ENCODE assay signal across 8 mouse cellular contexts in the genomic region with DNA sequence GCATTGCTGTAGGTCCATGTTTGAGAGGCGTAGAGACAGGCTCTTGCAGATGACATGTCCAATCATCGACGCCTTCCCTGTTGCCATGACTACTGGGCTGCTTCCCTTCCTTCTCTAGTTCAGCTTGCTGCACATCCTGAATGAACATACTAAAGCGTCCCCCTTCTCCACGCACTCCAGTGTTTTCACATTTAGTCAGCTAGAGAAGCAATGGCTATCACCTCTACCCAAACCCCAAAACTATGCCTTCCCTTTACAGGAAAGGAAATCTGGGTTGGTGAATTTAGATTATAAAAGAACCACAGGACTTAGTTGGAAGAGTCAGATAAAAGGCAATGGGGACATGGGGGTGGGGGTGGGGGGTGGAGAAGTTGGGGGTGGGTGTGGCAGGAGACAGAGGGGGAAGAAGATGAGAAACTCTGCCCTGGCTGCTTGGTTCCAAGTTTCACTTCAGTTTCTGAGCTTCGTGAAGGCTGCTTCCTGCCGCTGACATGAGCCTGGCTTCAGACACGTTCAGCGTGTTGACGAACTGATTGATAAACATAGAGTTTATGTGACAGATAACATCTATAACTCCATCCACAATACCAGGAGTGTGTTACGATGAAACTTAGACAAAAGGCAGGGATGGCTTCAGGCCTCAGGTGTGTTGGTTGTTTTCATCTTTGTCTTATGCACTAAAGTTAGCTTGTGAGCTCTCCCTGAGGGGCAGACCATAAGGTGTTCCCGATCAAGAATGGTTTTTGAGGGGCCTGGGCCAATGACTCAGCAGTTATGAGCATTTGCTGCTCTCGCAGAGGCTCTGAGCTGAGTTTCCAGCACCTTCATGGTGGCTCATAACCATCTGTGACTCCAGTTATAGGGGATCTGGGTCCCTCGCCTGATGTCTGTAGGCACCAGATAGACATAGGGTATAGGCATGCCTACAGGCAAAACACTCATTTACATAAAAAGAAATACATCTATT. TPM values are rescaled to one million over a fixed set of nuclear protein-coding genes. Genes with fewer than 3 reads are reported as not detected.
DNase-seq lines count a peak whose midpoint lies in the region; ATAC-seq and TF ChIP-seq lines count a peak whose summit lies in the region.

No protein-coding gene starts in this region.

- H3K4me1 ChIP-seq in bone marrow, adult 2 months (ENCODE audit: control insufficient read depth, insufficient read depth, low read length) = peaks cover 23% of the 10 kb centered on the region
- H3K4me1 ChIP-seq in liver, embryonic 14.5 days (replicated peaks; ENCODE audit: control insufficient read depth in 2 of 2, insufficient read depth in 2 of 2, low read length in 1 of 2) = peaks cover 79 to 82% of the 10 kb centered on the region in 2 experiments
- H3K4me1 ChIP-seq in neural tube, embryonic 13.5 days (replicated peaks) = peaks cover 21% of the 10 kb centered on the region

- peak overlapping the region; percentile 50 for H3K27ac ChIP-seq in bone marrow, adult 2 months (ENCODE audit: control insufficient read depth, insufficient read depth, low read depth, low read length, poor library complexity)
- H3K27ac ChIP-seq in liver, embryonic 14.5 days = peak overlapping the region; percentile 74
- H3K27ac ChIP-seq in neural tube, embryonic 13.5 days (replicated peaks) = 0 out of 2 replicates have a peak overlapping the region, but pooled peaks have one; percentile 18

- no peak; the same call in 1 of the 2 replicates for TF ChIP-seq EP300 in liver, embryonic 14.5 days (IDR thresholded peaks at IDR 0.05; ENCODE audit: low read depth)

- 7% methylated on average over 14 of the region's 14 CpGs for WGBS in bone marrow, adult 2 months
- 6% methylated on average over 14 of the region's 14 CpGs for WGBS in liver, embryonic 14.5 days (ENCODE audit: insufficient replicate concordance)
- 71% methylated on average over 14 of the region's 14 CpGs for WGBS in neural tube, embryonic 13.5 days

- peak; percentile 41 for DNase-seq in adrenal gland, postnatal 10 days
- DNase-seq in adrenal gland, adult 18-20 months (ENCODE audit: low spot score in 2 of 2) = no peak
- DNase-seq in frontal cortex, postnatal 10 days (ENCODE audit: low spot score in 2 of 2) = peak; percentile 63 to 78
- DNase-seq in kidney, postnatal 4 days = peak; percentile 49
- DNase-seq in liver, embryonic 14.5 days (ENCODE audit: low read depth in 3 of 3, low spot score in 3 of 3) = peak in 2 of 3 experiments; percentile 57 to 66
- no peak for DNase-seq in cerebellum, postnatal 36 days

- peak overlapping the region; percentile 54 for H3K4me2 ChIP-seq in liver, embryonic 14.5 days (ENCODE audit: low read depth)
- no peak overlapping the region for H3K4me2 ChIP-seq in neural tube, embryonic 13.5 days

- no peaks in the 10 kb centered on the region for H3K27me3 ChIP-seq in liver, embryonic 14.5 days (ENCODE audit: control insufficient read depth, insufficient read depth, low read length)
- no peaks in the 10 kb centered on the region for H3K27me3 ChIP-seq in neural tube, embryonic 13.5 days

- TF ChIP-seq POLR2A in bone marrow, adult 2 months (IDR thresholded peaks at IDR 0.05; ENCODE audit: borderline replicate concordance, control insufficient read depth, low read depth, low read length) = no peak

- no peak overlapping the region; the same call in 1 of the 2 replicates for H3K9ac ChIP-seq in liver, embryonic 14.5 days (replicated peaks)
- H3K9ac ChIP-seq in neural tube, embryonic 13.5 days = no peak overlapping the region

- no peak overlapping the region for H3K4me3 ChIP-seq in bone marrow, adult 2 months (replicated peaks; ENCODE audit: control insufficient read depth, low read depth, low read length)
- no peak overlapping the region; a peak in 1 of 4 replicates for H3K4me3 ChIP-seq in liver, embryonic 14.5 days (ENCODE audit: insufficient read depth in 1 of 2, low read depth in 2 of 2, low read length in 2 of 2)
- H3K4me3 ChIP-seq in neural tube, embryonic 13.5 days = no peak overlapping the region

- no peaks in the 10 kb centered on the region for H3K9me3 ChIP-seq in liver, embryonic 14.5 days (ENCODE audit: control insufficient read depth, low read length)
- H3K9me3 ChIP-seq in neural tube, embryonic 13.5 days = no peaks in the 10 kb centered on the region

- peak; percentile 38; the same call in 1 of the 2 replicates for ATAC-seq in liver, embryonic 14.5 days (ENCODE audit: insufficient read depth)
- ATAC-seq in neural tube, embryonic 13.5 days (ENCODE audit: low read depth) = peak; percentile 88

- H3K36me3 ChIP-seq in liver, embryonic 14.5 days (replicated peaks; ENCODE audit: control insufficient read depth, insufficient read depth, low read depth) = peaks cover 2% of the 10 kb centered on the region; the same call in 1 of the 2 replicates
- H3K36me3 ChIP-seq in neural tube, embryonic 13.5 days = no peaks in the 10 kb centered on the region

- TF ChIP-seq CTCF in bone marrow, adult 2 months (IDR thresholded peaks at IDR 0.05; ENCODE audit: control insufficient read depth, insufficient read depth, low read length) = no peak
- no peak for TF ChIP-seq CTCF in liver, embryonic 14.5 days (IDR thresholded peaks at IDR 0.05; ENCODE audit: low read depth)

RNA-seq across cellular contexts. Expression of a gene that starts 28.1 kb away (rescaled TPM):
- 1 to 10 TPM; 5.9 to 7.1 TPM for total RNA-seq in adrenal gland, postnatal 10 days (2021)
- total RNA-seq in adrenal gland, adult 18-20 months (2021) = 1 to 10 TPM; 2.9 to 4.5 TPM
- 29.3 and 64.2 TPM in 2 replicates for polyA plus RNA-seq in bone marrow, adult 2 months (2011; ENCODE audit: insufficient read depth, insufficient read length, low replicate concordance, missing spikeins)
- polyA plus RNA-seq in liver, embryonic 14.5 days (2012; rRNA removed) = 5.1 and 8.8 TPM in 2 replicates
- 10.6 and 11.5 TPM in 2 replicates for polyA plus RNA-seq in liver, embryonic 14.5 days (2014; fragmentation: Nextera tagmentation; extraction: Ambion mirVana)
- 1.7 TPM in 2 replicates for polyA plus RNA-seq in neural tube, embryonic 13.5 days (2015; fragmentation: Nextera tagmentation; extraction: Ambion mirVana)

RNA-seq across cellular contexts. Expression of a gene that starts 34.9 kb away (rescaled TPM):
- total RNA-seq in adrenal gland, postnatal 10 days (2021) = 10 to 100 TPM; 68.6 to 72.0 TPM
- 10 to 100 TPM; 74.2 to 79.0 TPM for total RNA-seq in adrenal gland, adult 18-20 months (2021)
- polyA plus RNA-seq in bone marrow, adult 2 months (2011; ENCODE audit: insufficient read depth, insufficient read length, low replicate concordance, missing spikeins) = 41.6 and 45.1 TPM in 2 replicates
- 31.3 and 35.2 TPM in 2 replicates for polyA plus RNA-seq in liver, embryonic 14.5 days (2012; rRNA removed)
- 54.3 and 60.1 TPM in 2 replicates for polyA plus RNA-seq in liver, embryonic 14.5 days (2014; fragmentation: Nextera tagmentation; extraction: Ambion mirVana)
- polyA plus RNA-seq in neural tube, embryonic 13.5 days (2015; fragmentation: Nextera tagmentation; extraction: Ambion mirVana) = 115 and 118 TPM in 2 replicates

Comparison
In these comparisons a context has a peak if more than half of its experiments do, and no peak if none do; other contexts are left out.
1. DNase-seq: peak in adrenal gland, postnatal 10 days (single experiment), frontal cortex, postnatal 10 days (2 of 2), kidney, postnatal 4 days (2 of 2) and liver, embryonic 14.5 days (2 of 3); none in adrenal gland, adult 18-20 months (0 of 2) and cerebellum, postnatal 36 days (0 of 2).
2. H3K27ac ChIP-seq: peak in every context shown above with its lines; median percentile 74 in liver, embryonic 14.5 days; 50 in bone marrow, adult 2 months; 18 in neural tube, embryonic 13.5 days.